Mouse (Mus musculus) C2C12 (cell line): ENCODE measurements around the gene Pde10a.

Source experiments
- CTCF ChIP-seq: IDR thresholded peaks from one replicate; pipeline ENCODE4 v1.5.1; 2011; ENCODE audit not compliant: control insufficient read depth, insufficient read depth, insufficient read length
- MAX ChIP-seq: IDR thresholded peaks from one replicate; pipeline ENCODE4 v1.6.1; 2011; ENCODE audit warnings: mild to moderate bottlenecking, control low read depth
- USF1 ChIP-seq: IDR thresholded peaks from one replicate; pipeline ENCODE4 v1.6.1; 2011; ENCODE audit warnings: low read depth, mild to moderate bottlenecking, control low read depth, moderate library complexity

- TF ChIP-seq USF1 (no peak), CTCF (no peak), MAX (no peak)
Measured at GRCm38 (mm10) chr17:8797624-8798023, 272.5 kb downstream of the Pde10a start.
